Mouse (Mus musculus): ENCODE measurements around the gene Olfr430. TPM values are rescaled to one million over a fixed set of nuclear protein-coding genes. Genes with fewer than 3 reads are reported as not detected.

The Olfr430 gene
- polyA plus RNA-seq, 1 experiment: not detected

DNA sequence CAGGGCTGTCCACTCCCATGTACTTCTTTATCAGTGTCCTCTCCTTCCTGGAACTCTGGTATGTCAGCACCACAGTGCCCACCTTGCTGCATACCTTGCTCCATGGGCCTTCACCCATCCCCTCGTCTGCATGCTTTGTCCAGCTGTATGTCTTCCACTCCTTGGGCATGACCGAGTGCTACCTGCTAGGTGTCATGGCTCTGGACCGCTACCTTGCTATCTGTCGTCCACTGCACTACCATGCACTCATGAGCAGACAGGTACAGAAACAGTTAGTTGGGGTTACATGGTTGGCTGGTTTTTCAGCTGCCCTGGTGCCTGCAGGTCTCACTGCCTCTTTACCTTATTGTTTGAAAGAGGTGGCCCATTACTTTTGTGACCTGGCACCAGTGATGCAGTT lies 15.9 kb upstream of the Olfr430 start:
- H3K4me3 ChIP-seq (ENCODE audit: insufficient read depth, low read length): no peak overlapping the region
- H3K4me1 ChIP-seq (ENCODE audit: control insufficient read depth, insufficient read depth, low read length): no peaks in the 10 kb centered on the region
- no peak overlapping the region for H3K27ac ChIP-seq (ENCODE audit: insufficient read depth, low read length)
- no peak for TF ChIP-seq CTCF (IDR thresholded peaks at IDR 0.05; ENCODE audit: extremely low read depth, insufficient read depth, low read length)
- no peak for TF ChIP-seq POLR2A (IDR thresholded peaks at IDR 0.05; ENCODE audit: extremely low read depth, insufficient read depth, low read length)

DNA sequence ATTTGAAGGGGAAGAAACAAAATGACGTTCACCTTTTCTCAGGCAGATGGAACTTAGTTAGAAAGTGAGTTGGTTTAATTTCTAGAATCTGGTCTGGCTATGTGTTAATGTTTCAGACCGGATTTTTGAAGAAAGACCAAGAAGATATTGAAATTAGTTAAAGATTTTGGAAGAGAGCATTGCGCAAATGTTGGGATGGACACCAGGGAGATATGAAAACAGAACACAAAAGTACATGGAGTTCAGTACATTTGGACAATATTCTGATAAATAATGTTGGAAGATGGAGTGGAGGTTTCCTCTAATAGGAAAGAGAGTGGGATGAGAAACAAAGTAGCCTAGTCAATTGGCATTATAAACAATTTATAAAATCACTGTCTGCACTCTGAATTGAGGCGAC lies 14.9 kb upstream of the Olfr430 start:
- TF ChIP-seq CTCF (IDR thresholded peaks at IDR 0.05; ENCODE audit: extremely low read depth, insufficient read depth, low read length): no peak
- no peak for TF ChIP-seq POLR2A (IDR thresholded peaks at IDR 0.05; ENCODE audit: extremely low read depth, insufficient read depth, low read length)
- Histone ChIP-seq H3K4me3 (ENCODE audit: insufficient read depth, low read length) (no peak overlapping the region), H3K4me1 (ENCODE audit: control insufficient read depth, insufficient read depth, low read length) (no peaks in the 10 kb centered on the region), H3K27ac (ENCODE audit: insufficient read depth, low read length) (no peak overlapping the region)

DNA sequence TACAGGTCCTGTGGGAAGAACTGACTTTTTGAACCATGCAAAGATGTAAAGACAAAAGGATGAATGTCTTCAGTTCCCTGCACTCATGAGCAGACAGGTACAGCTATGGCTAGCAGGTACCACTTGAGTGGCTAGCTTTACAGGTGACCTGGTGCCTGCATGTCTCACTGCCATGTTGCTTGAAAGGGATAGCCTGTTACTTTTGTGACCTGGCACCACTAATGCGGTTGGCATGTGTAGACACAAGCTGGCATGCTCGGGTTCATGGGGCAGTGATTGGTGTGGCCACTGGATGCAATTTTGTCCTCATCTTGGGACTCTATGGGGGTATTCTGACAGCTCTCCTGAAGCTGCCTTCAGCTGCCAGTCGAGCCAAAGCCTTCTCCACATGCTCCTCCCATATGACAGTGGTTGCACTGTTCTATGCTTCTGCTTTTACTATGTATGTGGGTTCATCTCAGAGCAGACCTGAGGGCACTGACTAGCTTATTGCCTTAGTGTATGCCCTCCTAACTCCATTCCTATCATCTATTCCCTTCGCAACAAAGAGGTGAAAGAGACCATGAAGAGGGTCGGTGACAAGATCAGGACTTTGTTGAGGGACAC lies 14.4 kb upstream of the Olfr430 start:
- TF ChIP-seq POLR2A (IDR thresholded peaks at IDR 0.05; ENCODE audit: extremely low read depth, insufficient read depth, low read length): no peak
- no peak for TF ChIP-seq CTCF (IDR thresholded peaks at IDR 0.05; ENCODE audit: extremely low read depth, insufficient read depth, low read length)
- H3K27ac ChIP-seq (ENCODE audit: insufficient read depth, low read length): no peak overlapping the region
- no peak overlapping the region for H3K4me3 ChIP-seq (ENCODE audit: insufficient read depth, low read length)
- H3K4me1 ChIP-seq (ENCODE audit: control insufficient read depth, insufficient read depth, low read length): no peaks in the 10 kb centered on the region

DNA sequence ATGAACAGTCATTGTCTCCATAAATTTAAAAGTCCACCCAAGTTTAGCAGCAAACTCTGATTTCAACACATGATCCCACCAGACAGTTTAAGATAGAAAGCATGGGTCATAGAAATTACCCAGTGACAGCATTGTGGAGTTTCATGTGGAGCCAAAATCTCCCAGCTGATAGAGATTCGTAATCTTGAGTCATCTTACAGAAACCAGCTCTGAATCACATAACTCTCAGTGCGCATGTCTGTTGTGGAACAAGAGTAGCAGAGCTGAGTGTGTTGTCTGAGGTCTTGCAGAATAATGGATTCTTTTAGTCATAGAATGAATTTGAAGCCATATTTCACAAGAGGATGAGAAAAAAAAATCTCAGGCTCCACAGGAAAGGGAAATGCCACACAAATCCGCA lies 13.4 kb upstream of the Olfr430 start:
- H3K4me3 ChIP-seq (ENCODE audit: insufficient read depth, low read length): no peak overlapping the region
- TF ChIP-seq POLR2A (IDR thresholded peaks at IDR 0.05; ENCODE audit: extremely low read depth, insufficient read depth, low read length) (no peak), CTCF (IDR thresholded peaks at IDR 0.05; ENCODE audit: extremely low read depth, insufficient read depth, low read length) (no peak)
- H3K4me1 ChIP-seq (ENCODE audit: control insufficient read depth, insufficient read depth, low read length): no peaks in the 10 kb centered on the region
- no peak overlapping the region for H3K27ac ChIP-seq (ENCODE audit: insufficient read depth, low read length)

DNA sequence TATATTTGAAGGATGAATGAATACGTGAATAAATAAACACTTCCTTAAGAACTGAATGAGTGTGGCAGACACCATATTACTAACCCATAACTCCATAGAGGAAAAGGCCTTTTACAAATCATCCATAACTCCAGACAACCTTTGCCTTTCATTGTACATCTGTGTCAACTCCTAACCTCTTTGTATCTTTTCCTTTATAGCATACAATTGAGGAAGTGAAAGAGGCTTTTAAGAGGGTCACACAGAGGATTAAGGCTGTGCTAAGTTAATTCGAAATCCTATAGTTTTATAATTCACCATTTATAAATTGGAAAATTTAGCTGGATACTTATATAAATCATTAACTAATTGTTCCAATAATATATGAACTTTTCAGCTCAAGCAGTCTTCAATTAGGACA lies 11.2 kb upstream of the Olfr430 start:
- TF ChIP-seq POLR2A (IDR thresholded peaks at IDR 0.05; ENCODE audit: extremely low read depth, insufficient read depth, low read length) (no peak), CTCF (IDR thresholded peaks at IDR 0.05; ENCODE audit: extremely low read depth, insufficient read depth, low read length) (no peak)

DNA sequence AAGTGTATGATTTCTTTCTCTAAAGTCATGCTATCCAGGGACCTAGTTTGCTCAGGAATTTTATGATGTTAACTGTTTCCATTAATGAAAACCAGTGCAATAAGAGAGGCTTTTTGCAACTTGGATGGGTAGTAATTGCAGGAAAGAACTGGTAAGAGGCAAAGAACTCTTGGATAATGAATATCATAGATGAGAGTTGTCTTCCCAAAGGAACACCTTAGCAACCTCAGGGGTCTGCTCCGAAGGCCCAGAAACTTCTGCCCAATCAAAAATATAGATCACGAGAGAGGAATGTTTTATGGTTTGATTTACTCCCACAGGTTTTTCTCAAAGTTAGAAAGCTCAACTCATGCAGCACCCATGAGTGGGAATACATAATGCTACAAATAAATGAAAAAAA lies 17.6 kb downstream of the Olfr430 start, which contains the start of gene Olfr429:
TSS of gene Olfr429 (plus strand) at position 301 of the 400 bp plus-strand sequence.
- TF ChIP-seq CTCF (IDR thresholded peaks at IDR 0.05; ENCODE audit: extremely low read depth, insufficient read depth, low read length) (no peak), POLR2A (IDR thresholded peaks at IDR 0.05; ENCODE audit: extremely low read depth, insufficient read depth, low read length) (no peak)
- Histone ChIP-seq H3K4me1 (ENCODE audit: control insufficient read depth, insufficient read depth, low read length) (no peaks in the 10 kb centered on the region), H3K4me3 (ENCODE audit: insufficient read depth, low read length) (no peak within 1 kb of the TSS), H3K27ac (ENCODE audit: insufficient read depth, low read length) (no peak within 1 kb of the TSS)

More for the DNA sequence above, 11.2 kb upstream of the Olfr430 start:
- H3K4me1 ChIP-seq (ENCODE audit: control insufficient read depth, insufficient read depth, low read length): no peaks in the 10 kb centered on the region
- H3K4me3 ChIP-seq (ENCODE audit: insufficient read depth, low read length): no peak overlapping the region
- no peak overlapping the region for H3K27ac ChIP-seq (ENCODE audit: insufficient read depth, low read length)

DNA sequence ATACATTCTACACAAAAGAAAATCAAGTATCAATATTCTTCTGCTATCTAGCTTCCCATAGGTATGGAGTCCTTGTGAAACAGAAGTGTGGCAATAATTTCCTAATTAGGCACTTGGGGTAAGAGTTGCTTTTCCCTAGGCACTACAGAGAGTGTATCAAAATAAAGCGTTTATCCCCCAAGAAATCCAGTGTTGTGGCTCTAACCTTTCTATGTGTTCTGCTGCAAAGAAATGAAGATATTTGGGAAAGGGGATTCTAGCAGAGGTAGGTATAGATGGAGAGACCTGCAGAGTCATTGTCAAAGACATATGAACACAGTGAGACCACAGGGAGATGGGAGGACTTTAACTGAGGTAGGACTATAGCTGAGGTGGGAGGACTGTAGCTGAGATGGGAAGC lies 30.2 kb downstream of the Olfr430 start, which contains the start of gene Olfr427:
TSS of gene Olfr427 (plus strand) at position 301 of the 400 bp plus-strand sequence.
- no peak within 1 kb of the TSS for H3K4me3 ChIP-seq (ENCODE audit: insufficient read depth, low read length)
- H3K27ac ChIP-seq (ENCODE audit: insufficient read depth, low read length): no peak within 1 kb of the TSS
- TF ChIP-seq CTCF (IDR thresholded peaks at IDR 0.05; ENCODE audit: extremely low read depth, insufficient read depth, low read length): no peak
- no peak for TF ChIP-seq POLR2A (IDR thresholded peaks at IDR 0.05; ENCODE audit: extremely low read depth, insufficient read depth, low read length)
- no peaks in the 10 kb centered on the region for H3K4me1 ChIP-seq (ENCODE audit: control insufficient read depth, insufficient read depth, low read length)

DNA sequence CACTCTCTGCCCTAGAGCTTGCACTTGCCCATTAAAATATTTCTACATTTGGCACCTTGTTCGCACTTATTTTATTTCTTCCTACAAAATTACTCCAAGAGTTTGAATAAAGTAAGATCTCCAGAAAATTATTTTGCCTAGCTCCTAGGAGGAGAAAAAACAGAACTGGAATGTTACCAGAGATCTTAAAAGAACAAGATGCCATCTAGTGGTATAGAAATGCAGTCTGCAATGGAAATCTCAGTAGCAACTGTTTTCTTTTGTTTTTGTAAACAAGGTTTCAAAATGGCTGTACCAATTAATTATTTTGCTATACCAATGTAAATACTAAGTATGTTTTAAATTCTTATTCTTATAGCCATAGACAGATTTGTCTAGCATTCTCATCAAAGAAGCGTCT lies 37.3 kb downstream of the Olfr430 start:
- Histone ChIP-seq H3K27ac (ENCODE audit: insufficient read depth, low read length) (no peak overlapping the region), H3K4me1 (ENCODE audit: control insufficient read depth, insufficient read depth, low read length) (no peaks in the 10 kb centered on the region), H3K4me3 (ENCODE audit: insufficient read depth, low read length) (no peak overlapping the region)
- TF ChIP-seq POLR2A (IDR thresholded peaks at IDR 0.05; ENCODE audit: extremely low read depth, insufficient read depth, low read length): no peak
- TF ChIP-seq CTCF (IDR thresholded peaks at IDR 0.05; ENCODE audit: extremely low read depth, insufficient read depth, low read length): no peak

DNA sequence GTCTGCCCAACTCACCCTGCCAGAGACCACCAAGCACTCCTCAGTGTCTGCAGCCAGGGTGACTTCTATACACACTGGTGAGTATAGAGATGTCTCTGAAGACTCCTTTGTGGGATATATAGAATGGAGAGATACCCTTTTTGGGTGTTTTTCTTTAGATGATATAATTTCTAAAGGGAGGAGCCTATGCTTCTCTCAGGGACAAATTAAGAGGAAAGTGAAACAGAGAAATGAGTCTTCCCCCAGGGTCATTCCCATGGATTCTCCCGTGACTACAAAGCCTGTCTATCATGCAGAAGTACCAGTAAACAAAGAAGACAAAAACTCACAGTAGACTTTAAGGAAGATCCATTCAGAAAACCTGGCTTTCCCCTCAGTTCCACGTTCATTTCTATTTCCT lies 54.7 kb downstream of the Olfr430 start, which contains the start of gene Olfr231:
TSS of gene Olfr231 (minus strand) at position 101 of the 400 bp plus-strand sequence.
- H3K4me1 ChIP-seq (ENCODE audit: control insufficient read depth, insufficient read depth, low read length): no peaks in the 10 kb centered on the region
- TF ChIP-seq CTCF (IDR thresholded peaks at IDR 0.05; ENCODE audit: extremely low read depth, insufficient read depth, low read length) (no peak), POLR2A (IDR thresholded peaks at IDR 0.05; ENCODE audit: extremely low read depth, insufficient read depth, low read length) (no peak)
- no peak within 1 kb of the TSS for H3K4me3 ChIP-seq (ENCODE audit: insufficient read depth, low read length)
- H3K27ac ChIP-seq (ENCODE audit: insufficient read depth, low read length): no peak within 1 kb of the TSS

Other genes with a start within 250 kb of the Olfr430 start
- 0.13 and 0.21 TPM in 2 replicates for gene Ifi211, start 153.6 kb upstream of the Olfr430 start, polyA plus RNA-seq (2012; rRNA removed)
- 1.8 and 2.7 TPM in 2 replicates for gene Mndal, start 124.1 kb upstream of the Olfr430 start, polyA plus RNA-seq (2012; rRNA removed)
- 1.0 and 1.1 TPM in 2 replicates for gene Ifi203, start 123.9 kb upstream of the Olfr430 start, polyA plus RNA-seq (2012; rRNA removed)
- not detected in 2 replicates for gene Ifi202b, start 83.9 kb upstream of the Olfr430 start, polyA plus RNA-seq (2012; rRNA removed)
- gene Ifi205, start 34.8 kb upstream of the Olfr430 start, polyA plus RNA-seq (2012; rRNA removed): 0.04 TPM in 1 of 2 replicates, not detected in the other
- not detected in 2 replicates for gene Olfr433, start 25.9 kb upstream of the Olfr430 start, polyA plus RNA-seq (2012; rRNA removed)
- gene Olfr432, start 17.4 kb upstream of the Olfr430 start, polyA plus RNA-seq (2012; rRNA removed): not detected in 2 replicates
- not detected in 2 replicates for gene Olfr429, start 17.7 kb downstream of the Olfr430 start, polyA plus RNA-seq (2012; rRNA removed)
- gene Olfr427, start 30.3 kb downstream of the Olfr430 start, polyA plus RNA-seq (2012; rRNA removed): not detected in 2 replicates
- not detected in 2 replicates for gene Olfr231, start 54.6 kb downstream of the Olfr430 start, polyA plus RNA-seq (2012; rRNA removed)
- not detected in 2 replicates for gene Olfr424, start 64.9 kb downstream of the Olfr430 start, polyA plus RNA-seq (2012; rRNA removed)
- not detected in 2 replicates for gene Olfr420, start 89.0 kb downstream of the Olfr430 start, polyA plus RNA-seq (2012; rRNA removed)
- not detected in 2 replicates for gene Spta1, start 106.2 kb downstream of the Olfr430 start, polyA plus RNA-seq (2012; rRNA removed)
- not detected in 2 replicates for gene Olfr419, start 185.5 kb downstream of the Olfr430 start, polyA plus RNA-seq (2012; rRNA removed)